Mouse (Mus musculus) left cerebral cortex, adult 18-20 months (tissue): ENCODE measurements at regions not wholly inside any gene's neighbourhood (a gene's known extent, or its start where the extent isn't known, plus 50 kb on each side); places are given as distances from the start of the nearest gene placed in this dataset.
"Not testable (repeated sequence)": the region's sequence is repeated elsewhere in the genome, so short reads cannot be mapped to it uniquely, and the experiment has no call there.

Experiments used
- DNase-seq, 2 experiments: peaks; one replicate each; pipeline ENCODE4 v3.0.0; 2021 to 2022; ENCODE audit warnings: low spot score in 2 of 2, mixed read lengths in 1 of 2

DNA sequence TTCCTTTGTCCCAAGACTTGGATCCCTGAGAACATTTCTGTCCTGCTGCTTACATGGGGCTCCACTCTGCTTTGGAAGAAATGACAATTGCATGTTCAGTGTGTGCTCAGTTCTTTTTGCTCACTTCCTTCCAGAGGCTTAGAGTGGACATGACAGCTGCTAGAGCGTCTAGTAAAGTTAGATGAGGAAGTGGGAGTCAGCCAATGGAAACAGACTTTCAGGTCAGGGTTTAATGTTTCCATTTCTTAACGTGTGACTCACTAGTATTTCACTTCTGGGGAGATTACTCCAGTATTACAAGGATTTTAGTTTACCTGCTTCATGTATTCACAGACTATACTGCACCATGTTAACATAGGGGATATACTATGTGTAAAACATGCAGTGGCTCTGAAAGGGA, 759.3 kb upstream of the Gm38303 start:
- DNase-seq, result no peak

DNA sequence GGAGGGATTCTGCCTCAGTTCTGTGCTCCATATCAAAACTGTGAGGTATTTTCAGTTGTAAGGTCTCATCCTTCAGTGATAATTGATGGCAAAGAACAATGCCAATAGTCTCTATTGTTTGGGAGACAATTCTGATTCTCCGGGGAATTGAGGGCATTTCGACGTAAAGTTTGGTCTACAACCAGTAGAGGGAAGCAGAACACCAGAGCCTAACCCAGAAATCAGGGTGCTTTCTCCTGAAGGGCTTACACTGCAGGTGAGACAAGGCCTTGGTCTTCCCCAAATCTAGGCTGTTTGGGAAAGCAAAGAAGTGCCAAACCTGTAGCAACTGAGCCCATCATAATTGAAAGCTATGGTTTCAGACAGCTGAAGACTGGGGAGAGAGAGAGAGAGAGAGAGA, 758.7 kb upstream of the Gm38303 start:
- peak; percentile 4 to 6 for DNase-seq

DNA sequence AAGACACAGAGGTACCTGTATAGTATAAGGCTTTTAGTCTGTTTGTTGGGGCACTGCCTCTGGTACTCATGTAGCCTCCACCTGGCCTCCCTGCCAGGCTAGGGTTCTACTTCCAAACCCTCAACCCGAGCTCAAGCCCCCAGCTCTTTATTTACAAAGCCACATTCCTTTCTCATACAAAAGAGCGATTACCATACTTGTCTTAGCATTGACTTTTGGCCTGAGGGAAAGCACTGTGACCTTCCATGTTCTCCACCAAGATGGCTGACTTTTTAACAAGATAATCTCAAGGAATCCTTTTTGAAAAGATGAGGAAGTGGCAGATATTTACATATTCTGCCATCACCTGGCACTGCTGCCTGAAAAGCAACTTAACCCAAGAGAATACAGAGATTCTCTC, 747.8 kb upstream of the Gm38303 start:
- no peak for DNase-seq

- no peak for DNase-seq
These were observed 738.5 kb upstream of the Gm38303 start for GRCm38 (mm10) chr3:11074012-11074411.

- no peak for DNase-seq
These were observed 699.7 kb upstream of the Gm38303 start for GRCm38 (mm10) chr3:11034995-11035769.

GRCm38 (mm10) chr3:11029991-11030390, 694.5 kb upstream of the Gm38303 start:
- DNase-seq, result peak; percentile 9 to 12

- no peak for DNase-seq
These were observed 688.9 kb upstream of the Gm38303 start for GRCm38 (mm10) chr3:11024422-11024821.

DNA sequence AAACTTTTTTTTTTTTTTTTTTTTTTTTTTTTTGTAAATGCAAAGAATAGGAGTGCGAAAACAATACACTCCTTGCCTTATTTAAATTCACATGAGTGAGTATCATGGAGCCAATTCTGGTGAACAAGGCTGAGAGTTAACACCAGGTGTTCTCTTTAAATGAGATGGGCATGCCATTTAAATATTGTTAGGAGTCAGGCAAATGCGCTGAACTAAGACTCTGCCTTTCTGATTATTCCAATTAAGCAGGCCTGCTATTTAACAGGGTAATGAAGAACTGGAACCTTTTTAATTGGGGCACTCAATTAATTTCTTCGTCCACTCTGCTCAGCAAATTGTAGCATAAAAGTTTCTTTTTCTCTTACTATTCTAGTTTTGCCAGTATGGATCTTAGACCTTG, 684.6 kb upstream of the Gm38303 start:
- no peak for DNase-seq

DNA sequence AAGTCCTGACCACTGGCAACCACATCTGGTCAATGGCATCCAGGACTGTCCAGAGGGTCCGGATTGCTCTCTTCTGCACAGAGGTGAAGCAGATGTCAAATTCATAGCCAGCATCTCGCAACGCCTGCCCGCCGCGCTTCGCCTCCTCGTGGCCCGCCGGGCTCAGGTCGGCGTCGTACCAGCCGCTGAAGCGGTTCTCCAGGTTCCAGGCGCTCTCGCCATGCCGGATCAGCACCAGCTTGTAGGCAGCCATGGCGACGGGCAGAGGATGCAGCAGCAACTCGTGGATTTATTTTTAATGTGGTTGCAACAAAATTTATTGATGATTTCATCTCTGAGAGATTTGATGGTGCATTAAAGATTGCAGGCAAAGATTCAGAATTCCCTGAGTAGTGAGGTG, 679.4 kb upstream of the Gm38303 start:
- not testable (repeated sequence) for DNase-seq

DNA sequence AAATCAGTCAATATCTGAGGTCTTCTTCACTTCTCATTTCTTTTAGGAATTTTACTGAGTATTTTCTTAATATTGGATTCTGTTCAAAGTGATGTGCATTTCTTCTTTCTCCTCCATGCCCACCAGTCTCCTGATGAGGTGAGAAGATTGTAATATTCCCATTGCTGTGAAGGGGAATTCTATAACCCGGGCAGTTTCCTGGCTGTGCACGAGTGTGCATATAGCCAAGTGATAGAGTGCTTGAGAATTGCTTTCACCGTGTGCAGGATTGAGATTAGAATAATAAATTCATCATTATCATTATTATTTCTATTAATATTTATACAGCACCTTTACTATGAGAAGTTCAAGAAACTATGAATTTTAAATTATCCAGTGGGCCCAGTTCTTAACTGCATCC, 671.9 kb upstream of the Gm38303 start:
- no peak for DNase-seq

GRCm38 (mm10) chr3:11006531-11007269, 671.2 kb upstream of the Gm38303 start:
- no peak for DNase-seq

DNA sequence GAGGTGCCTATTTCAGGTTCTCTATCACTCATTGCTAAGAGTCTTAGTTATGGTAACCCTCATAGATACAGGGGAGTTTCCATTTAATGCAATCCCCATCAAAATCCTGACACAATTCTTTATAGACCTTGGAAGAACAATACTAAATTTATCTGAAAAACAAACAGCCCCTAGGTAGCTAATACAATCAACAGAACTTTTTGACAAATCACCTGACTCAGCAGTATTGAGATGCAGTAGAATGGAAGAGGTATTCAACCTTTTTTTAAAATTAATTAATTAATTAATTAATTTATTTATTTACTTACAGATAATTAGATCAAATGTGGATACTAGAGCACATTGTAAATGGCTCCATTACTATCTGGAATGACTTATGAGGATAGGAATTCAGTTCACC, 643.5 kb upstream of the Gm38303 start:
- no peak for DNase-seq

DNA sequence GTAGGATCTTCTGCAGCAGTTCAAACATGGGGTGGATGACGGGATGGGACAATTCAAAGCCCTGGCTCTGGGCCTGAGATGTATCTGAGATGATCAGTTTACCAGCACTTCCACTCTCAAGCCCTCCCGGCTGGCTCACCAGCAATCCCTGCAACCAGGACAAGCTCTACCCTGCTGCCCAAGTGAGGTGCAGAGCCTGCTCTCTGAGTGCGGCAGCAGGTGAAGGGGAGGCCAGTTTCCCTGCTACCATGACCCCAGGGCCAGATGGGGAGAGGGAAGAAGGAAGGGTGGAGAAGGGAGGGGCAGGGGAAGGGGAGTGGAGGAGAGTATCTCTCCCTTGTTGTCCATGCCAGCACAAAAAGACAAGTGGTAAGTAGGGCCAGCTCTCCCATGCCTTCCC, 638.9 kb upstream of the Gm38303 start:
- DNase-seq, result no peak

GRCm38 (mm10) chr3:10952583-10952982, 617.1 kb upstream of the Gm38303 start:
- no peak for DNase-seq

GRCm38 (mm10) chr3:10917056-10917455, 581.6 kb upstream of the Gm38303 start:
- no peak for DNase-seq

- DNase-seq, result no peak
These were observed 556.5 kb upstream of the Gm38303 start for GRCm38 (mm10) chr3:10891981-10892380.
